Mouse (Mus musculus): ENCODE measurements at regions not wholly inside any gene's neighbourhood (a gene's known extent, or its start where the extent isn't known, plus 50 kb on each side); places are given as distances from the start of the nearest gene placed in this dataset.
"Not testable (repeated sequence)": the region's sequence is repeated elsewhere in the genome, so short reads cannot be mapped to it uniquely, and the experiment has no call there.

DNA sequence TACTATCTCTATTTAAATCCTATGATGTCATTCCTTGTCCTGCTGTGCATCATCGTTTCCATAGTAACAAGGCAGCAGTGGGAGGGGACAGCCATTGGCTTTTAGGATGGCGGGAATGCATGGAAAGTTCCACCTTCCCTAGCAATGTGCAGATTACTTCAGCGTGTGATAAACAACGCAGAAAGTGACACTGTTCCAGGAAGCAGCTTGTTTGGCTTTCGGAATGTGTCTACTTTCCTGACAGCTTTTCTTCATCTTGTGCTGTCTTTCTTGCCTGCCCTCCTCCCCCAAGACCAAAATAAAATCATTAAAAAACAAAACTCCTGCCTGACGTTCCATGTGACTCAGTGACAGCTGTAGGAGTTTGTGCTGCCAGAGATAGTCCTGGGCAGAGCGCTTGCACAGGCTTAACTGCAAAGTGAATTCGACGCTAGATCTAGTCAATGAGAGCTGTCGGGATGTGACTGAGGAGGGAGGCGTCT, 149.6 kb downstream of the Enc1 start:
- peak; percentile 42 for DNase-seq (ENCODE audit: low spot score)

DNA sequence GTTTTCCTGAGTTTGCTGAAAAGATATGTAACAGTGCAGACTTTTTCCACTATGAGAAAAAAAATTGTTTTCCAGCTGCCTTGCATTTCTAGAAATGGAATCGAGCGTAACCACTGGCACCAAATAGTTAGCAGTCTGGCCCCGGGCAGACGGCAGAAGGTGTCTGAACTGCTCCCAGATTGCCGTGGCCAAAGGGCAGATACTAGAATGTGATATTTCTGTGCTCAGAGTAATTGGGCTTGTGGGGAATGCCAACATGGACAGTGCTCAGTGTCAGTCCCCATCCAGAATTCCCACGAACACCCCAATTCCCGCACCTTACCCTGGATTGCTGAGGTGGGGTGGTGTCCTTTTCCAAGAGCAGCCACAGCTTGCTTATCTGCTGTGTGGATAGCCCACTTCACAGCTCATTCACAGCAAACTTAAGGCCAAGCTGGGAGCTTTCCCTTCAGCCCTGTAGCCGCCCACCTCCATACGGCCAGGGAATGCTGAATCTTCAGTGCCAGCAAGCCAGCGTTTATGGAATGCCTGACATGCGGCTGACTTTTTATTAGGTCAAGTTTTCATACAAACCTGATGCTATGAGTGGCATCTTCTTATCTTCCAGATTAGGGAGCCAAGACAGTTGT, 148.1 kb downstream of the Enc1 start:
- DNase-seq (ENCODE audit: low spot score), result no peak

DNA sequence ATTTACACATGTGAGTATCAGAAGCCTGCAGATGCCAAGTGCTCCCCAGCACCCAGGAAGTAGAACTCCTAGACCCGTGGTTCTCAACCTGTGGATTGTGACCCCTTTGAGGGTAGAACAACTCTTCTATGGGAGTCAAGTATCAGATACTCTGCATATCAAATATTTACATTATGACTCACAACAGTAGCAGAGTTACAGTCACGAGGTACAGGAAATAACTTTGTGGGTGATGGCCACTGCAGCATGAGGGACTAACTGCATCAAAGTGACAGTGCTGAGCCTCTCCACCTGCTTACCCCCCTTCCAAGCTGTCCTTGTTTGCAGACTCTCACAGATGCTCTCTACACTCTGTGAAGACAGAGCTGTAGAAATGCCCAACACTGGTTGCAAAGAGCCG, 145.6 kb downstream of the Enc1 start:
- DNase-seq (ENCODE audit: low spot score), result no peak

DNA sequence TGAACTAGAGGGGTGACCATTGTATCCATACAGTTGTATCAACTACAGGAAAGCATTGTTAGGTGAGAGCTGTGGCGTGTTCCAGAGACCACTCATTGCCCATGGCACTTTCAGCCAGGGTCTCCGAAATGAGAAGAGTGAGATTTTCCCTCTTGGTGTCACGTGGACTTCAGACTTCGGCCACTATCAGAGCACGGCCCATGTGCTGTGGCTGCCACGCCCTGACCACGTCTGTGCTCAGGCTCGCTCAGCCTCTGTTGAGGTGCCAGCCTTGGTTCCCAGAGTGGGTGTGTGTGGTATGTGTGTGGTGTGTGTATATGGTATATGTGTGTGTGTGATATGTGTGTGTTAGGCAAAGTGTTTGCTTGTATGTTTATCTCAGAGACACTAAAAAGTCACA, 144.6 kb downstream of the Enc1 start:
- no peak for DNase-seq (ENCODE audit: low spot score)

DNA sequence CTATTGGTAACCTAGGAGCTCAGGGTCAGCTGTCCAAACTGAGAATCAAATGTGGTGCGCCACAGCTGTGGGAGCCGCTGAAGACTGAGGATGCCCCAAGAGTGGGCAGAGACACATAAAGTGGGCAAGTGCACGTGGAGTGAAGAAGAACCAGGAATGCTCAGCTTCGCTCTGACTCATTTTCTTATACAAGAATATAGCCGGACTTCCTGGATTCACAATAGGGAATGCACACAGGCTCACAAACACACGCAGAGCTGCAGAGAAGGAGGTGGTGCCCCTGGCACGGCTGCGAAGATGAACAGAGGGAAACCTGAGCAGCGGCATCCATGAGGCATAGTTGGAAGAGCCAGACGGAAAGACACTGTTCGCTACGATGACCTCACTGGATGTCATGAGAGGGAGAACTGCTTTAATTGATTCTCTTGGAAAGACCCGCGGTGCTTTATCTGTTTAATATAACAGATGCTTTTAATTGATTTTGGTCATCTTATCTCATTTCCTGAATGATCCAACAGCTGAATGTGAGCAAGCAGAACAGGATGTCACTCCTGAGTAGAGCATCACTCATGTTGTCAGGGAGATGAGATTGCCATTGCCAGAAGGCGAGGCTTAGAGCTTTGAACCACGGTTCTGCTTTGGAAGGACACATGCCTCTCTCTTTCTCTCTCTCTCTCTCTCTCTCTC, 143.3 kb downstream of the Enc1 start:
- DNase-seq (ENCODE audit: low spot score), result no peak

DNA sequence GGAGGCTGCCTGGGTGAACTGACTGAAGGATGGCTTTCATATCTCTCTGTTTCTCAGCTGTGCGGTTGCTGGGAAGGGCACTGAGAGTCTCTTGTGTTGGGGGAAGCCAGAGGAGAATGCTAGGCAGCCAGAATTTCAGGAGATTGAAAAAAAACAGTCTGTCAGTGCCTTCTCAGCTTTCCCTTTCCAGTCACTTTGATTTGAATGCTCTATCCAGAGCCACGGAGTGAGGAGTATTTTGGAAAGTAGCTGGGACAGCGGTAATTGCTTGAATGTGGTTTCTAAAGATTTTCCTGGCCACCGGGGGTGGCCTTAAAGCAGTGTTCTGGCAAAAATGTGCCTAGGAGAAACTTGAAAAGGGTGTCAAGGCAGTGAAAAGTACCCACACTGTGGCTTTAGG, 142.4 kb downstream of the Enc1 start:
- no peak for DNase-seq (ENCODE audit: low spot score)

DNA sequence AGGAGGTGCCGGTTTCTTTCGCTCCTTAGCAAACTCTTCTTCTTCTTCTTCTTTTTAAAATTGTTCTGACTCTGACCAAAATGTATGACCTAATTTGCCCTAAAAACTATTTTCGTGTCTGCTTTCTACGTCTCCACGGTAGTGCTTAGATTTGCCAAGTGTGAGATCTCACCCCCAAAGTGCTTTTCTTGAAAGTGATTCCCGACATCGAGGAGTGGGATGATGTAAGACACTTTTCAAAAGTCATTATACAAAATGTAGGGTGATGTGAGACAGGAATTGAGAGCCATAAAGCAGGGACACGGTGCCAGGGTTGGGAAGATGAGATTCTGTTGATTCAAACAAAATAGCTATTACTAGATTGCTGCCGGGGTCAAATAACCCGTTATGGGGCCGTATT, 139.5 kb downstream of the Enc1 start:
- DNase-seq (ENCODE audit: low spot score), result no peak

DNA sequence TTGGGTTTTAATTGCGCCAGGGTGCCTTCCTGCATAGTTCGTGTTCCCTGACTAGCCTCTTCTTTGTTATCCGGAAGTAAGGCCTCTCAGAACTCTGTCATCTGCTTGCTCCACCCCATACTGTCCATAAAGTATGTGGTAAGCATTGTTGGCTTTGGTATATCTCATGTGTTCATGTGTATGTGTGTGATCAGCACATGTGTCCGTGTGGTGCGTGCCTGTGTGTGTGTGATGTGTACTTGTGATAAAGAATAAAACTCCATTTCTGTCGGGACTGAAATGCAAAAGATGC, 135.3 kb downstream of the Enc1 start:
- no peak for DNase-seq (ENCODE audit: low spot score)

DNA sequence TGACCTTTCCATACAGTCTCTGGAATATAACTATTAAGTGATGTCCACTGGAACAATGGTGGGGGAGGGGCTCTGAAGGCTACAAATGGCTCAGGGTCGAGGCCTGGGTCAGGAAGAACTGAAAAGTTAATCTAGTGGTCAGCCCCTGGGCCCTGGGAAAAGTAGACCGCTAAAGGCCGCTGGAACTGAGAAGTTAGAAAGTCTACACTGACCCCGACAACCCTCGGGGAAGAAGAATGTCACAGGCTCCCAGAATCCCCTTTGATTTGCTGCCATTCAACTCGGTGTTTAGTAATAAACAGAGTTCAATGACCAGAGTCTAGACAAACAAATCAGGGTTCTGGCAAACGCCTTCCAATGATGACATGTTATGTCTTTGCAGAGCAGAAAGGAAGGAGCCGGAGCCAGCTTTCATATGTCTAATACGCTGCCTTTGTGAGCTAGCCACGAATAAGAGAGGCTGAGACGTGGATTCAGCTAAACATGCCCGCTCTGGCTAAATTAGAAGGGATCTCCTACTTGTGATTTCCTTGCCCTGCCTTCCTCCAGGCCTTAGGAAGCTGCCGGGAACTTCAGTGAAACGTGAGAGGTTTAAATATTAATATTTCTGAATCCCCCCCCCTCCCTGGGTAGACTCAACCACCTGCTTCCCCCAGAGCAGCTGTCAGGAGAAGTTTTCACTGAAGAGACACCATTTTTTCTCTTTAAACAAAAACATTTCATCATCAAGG, 134.8 kb downstream of the Enc1 start:
- no peak for DNase-seq (ENCODE audit: low spot score)

DNA sequence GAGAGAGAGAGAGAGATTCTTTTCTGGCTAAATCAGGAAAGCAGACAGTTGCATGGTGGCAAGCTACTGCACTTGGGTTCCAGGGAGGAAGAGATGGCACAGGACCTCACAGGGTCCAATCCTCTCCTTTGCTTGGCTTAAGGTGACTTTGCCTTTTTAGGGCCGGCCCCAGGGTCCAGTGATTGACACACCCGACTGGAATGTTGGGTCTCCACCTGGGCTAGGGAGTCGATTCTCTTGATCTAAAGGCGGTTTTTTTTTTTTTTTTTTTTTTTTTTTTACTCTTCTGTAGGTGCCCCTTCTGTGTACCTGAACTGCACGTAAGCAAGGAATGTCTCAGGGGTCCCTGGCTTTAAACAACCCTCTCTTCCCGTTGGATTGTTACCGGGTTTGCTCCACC, 131.4 kb downstream of the Enc1 start:
- DNase-seq (ENCODE audit: low spot score), result no peak

DNA sequence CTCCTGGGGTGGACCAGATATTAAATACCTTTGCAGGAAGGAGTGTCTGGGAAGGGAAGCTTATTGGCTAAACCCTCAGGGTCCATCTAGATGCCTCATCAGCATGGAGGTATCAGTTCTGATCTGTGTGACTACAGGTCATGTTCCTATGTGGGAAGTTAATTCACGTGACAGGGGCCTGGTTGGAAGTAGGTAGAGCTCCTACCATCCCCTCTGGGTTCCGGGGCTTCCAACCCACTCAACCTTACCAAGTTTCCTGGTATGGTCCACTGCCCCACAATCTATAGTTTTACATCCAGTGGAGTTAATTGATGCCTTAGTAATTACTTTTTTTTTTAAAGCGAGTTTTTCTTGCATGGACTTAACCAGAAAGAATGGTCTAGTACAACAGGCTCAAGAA, 130.3 kb downstream of the Enc1 start:
- no peak for DNase-seq (ENCODE audit: low spot score)

DNA sequence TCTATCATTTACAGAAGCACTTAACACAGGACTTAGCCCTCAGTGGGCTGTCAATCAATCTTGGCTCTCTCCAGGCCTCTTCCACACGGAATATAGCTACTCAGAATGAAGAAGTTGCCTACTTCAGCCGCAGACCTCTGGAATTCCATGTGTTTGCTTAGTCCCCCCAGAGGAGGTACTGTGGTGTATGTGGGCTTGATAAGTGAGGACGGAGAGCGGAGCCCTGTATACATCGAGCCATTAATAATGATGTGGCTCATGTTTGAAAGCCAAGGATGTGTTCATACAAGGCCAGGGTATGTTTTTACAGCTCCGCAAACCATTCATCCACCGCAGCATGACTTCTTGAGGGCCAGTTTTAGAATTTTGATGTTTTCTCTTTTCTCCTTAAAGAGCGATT, 125.8 kb downstream of the Enc1 start:
- no peak for DNase-seq (ENCODE audit: low spot score)

DNA sequence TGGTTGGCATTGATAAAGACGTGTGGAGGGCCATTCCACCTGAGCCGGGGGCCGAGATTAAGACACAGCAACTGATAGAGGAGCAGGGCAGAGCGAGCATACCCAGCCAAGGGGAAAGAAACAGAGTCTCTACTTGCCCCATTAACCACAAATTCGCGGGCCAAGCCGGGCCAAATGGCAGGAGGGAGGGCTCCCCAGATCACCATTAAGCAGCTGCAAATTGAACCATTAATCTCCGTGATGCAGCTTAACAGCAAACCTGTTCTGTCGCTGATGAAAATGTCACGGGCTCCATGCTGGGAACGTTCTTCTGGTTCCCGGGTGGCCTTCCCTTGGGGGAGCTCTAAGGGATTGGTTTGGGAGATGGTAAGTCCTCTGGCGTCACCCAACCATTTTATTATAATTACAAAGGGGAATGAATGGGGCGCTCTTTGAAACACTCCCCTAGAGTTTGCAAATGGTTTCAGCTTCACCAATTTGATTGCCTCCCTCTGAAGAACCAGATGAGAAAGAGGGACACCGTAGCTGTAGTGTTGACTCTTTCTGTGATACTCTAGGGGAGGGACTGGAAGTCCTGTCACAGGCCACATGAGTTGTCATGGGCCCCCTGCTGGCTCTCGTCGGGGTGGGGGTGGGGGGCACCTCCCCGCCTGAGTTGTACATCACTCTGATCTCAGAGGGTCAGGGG, 124.8 kb downstream of the Enc1 start:
- DNase-seq (ENCODE audit: low spot score), result no peak

DNA sequence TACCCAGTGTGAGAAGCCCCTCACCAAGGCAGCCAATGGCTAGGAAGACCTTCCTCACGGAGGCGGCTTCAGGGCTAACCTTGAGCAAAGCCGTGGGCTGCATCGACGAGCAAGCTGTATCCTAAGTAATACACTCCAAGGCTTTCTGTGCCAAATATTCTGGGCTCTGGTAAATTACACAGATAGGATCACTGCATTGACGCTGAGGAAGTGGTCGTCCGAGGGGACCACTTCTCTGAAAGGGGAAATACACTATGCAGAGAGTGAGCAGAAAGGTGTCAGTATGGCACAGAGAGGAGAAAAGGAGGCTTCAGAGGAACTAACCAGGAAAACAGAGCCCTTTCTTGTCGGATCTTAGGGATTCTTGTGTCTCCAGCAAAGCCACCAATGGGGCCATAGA, 124.1 kb downstream of the Enc1 start:
- no peak for DNase-seq (ENCODE audit: low spot score)

DNA sequence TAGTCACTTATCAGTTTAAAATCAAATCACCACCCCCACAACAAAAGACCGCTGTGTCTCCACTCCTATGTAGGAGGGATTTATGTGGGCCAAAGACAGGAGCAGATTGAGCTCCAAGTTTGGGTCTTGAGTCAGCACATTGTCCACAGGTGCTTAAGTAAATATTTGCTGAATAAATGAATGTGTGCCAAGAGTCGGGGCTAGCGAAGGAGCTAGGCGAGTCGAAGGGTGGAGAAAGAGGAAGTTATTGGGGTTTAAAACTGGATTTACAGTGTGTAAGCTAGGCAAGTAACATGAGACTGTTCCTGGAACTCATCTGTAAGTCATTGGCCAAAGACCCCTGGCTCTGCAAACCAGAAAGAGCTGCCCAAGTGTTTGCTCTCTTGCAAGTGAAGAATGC, 122.9 kb downstream of the Enc1 start:
- DNase-seq (ENCODE audit: low spot score), result no peak

DNA sequence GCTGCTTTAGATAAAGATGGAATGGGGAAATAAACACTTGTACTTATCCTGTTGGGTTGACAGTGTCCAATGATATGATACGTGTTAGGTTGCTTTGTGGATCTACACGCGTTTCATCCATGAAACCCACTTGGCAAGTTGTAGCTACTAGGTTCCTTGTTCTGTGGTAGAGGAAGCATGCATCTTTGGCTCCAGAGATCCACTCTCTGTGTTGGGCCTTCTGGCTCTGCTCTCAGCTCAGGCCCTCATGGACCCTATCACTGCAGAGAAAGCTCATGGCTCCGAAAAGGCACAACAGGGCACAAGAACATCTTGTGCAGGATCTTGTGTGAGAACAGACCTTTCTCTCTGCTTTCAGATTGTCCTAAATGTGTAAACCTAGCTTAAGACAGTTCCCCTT, 122.3 kb downstream of the Enc1 start:
- DNase-seq (ENCODE audit: low spot score), result no peak

DNA sequence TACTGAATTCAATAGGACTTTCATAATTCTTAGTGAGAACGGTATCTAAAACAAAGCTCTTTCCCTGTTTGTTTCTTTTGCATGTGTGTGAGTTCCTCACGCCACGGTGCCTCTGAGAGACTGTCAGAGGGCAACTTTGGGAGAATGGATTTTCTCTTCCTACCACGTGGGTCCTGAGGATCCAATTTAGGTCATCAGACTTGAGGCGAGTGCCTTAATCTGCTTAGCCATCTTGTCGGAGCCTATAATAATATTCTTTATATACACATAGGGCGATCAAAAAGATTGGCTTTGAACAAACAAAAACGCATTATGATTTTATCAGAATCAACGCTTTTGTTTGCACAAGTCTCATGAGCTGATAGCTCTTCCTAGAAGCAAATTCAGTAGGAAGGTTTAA, 119.6 kb downstream of the Enc1 start:
- DNase-seq (ENCODE audit: low spot score), result no peak

DNA sequence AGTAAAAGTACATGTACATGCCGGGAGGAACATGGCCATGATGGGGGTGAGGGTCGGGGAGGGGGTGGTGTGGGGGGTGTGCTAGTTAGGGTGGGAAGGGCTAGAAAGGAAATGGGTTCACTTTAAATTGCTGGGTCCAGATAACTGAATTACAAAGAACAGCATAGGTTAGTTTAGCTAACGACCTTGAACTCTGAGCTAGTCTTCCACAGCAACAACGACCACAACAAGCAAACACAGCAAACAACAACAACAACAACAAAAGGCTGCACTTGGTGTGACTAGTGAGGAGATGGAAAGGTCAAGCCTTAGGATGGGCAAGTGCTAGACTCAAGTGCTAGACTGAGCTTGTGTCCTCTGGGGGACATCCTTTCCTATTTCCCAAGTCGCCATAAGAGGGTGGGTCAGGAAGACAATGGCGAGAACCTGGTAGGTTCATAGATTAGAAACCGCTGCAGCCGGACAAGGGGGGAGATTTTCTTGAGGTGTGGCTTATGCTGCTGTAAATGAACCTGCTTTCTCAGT, 117.9 kb downstream of the Enc1 start:
- DNase-seq (ENCODE audit: low spot score), result no peak

DNA sequence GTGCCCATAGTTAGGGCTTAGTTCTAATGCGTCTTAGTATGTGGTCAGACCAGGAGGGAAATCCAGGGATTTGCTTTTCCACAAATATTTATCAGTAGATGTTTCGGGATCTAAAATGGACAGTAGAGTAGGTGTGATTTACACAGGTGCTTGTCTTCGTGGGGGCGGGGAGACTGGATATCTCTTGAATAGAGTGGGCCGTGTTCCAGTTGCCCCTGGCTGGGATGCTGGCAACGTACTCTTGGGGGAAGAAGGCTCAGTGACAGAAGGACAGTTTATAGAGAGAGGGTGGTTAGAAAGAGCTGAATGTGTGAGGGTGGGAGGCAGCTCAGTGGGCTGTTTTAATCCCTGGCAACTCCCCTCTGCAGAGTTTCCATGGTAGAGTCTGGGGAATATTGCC, 117.4 kb downstream of the Enc1 start:
- DNase-seq (ENCODE audit: low spot score), result no peak

DNA sequence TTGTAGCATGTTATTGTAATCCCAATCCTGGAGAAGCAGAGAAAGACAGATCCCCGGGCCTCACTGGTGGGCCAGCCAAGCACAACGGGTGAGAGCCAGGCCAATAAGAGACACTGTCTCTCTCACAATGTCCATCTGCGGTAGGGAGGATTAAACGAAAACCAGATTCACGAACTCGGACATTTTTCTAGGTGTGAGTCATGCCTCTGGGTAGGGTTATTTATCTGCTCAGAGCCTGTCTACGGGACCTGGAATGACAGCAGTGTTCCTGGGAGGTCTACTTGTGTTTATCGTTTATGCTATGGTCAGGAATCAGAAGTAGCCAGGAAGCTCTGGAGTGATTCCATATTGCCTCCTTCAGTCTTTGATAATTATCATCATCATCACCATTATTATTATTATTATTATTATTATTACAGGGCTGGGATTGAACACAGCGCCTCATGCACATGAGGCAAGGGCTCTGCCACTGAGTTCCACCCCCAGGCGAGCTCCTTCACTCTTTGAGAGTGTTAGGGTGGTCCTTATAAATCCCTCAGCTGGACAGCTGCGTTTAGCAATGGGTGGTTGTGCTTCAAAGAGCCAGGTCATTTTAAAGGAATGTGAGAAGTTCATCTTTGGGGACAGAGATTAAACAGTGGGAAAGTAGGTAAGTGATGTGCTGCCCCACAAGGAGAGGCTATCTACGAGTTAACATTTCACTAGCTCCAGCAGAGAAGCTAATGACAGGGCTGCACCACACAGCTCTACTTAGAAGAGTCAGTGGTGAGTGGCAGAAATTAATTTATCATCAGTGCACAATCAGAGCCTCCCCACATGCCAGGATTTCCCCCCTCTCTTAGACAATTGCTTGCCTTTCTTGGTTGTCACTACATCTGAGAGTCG, 116.3 kb downstream of the Enc1 start:
- DNase-seq (ENCODE audit: low spot score), result no peak

DNA sequence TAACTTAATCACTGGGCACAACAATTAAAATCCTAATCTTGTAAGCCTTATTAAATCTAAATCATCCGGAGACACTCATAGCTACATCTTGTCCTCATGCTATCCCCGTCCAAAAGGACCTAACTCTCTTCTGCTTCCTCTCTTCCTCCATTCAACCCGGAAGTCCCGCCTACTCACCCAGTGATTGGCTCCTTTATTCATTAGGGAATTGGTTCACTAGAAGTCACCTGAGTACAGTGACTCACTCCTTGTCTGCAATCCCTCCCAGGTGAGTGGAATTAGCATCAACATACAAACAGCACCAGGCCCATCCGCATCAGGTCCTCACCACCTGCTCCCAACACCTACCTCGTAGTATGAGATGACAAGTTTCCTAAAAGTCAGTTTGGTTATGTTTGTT, 114.5 kb downstream of the Enc1 start:
- not testable (repeated sequence) for DNase-seq (ENCODE audit: low spot score)

DNA sequence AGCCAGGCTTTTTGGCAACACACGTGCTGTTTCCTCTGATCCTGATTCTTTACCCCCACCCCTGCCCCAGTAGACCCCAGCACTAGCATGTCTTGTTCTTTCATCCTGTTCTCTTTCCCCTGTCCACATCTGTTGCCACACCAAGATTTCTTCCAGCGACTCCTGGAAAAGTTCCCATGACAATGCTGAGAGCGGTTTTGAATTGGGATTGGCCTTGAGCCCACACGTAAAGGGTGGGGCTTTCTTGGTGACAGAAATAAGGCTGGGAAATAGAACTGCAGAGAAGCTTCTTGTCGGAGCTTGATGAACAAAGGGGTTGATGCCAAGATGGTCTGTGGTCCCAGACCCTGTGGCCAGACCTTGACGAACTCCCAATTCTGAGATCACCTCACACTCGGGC, 106.8 kb downstream of the Enc1 start:
- no peak for DNase-seq (ENCODE audit: low spot score)
